Mouse (Mus musculus) forebrain, postnatal 0 days (tissue): ENCODE measurements around the gene Agxt. TPM values are rescaled to one million over a fixed set of nuclear protein-coding genes. Genes with fewer than 3 reads are reported as not detected.
A peak's percentile ranks its signal among the peaks of the same experiment; 100 is the strongest.

Experiments
- ATAC-seq: fragments of 200-750 bp; cut with Nextera tagmentation; 2 replicates; pipeline ENCODE4 v1.8.0; 2017; ENCODE audit warnings: mild to moderate bottlenecking, moderate library complexity
- DNase-seq: peaks from one replicate; pipeline ENCODE4 v3.0.0-alpha.2; 2015
- H3K27ac ChIP-seq: fragments of 300-500 bp; sonication (generic); 2 replicates; pipeline ENCODE4 v1.5.1; 2014; ENCODE audit warnings: low read depth, mild to moderate bottlenecking, antibody characterized with exemption, low read length, moderate library complexity, mixed read lengths
- H3K27me3 ChIP-seq: fragments of 300-500 bp; sonication (generic); 2 replicates; pipeline ENCODE4 v1.6.1; 2014; ENCODE audit warnings: mild to moderate bottlenecking, low read length, mixed read lengths; ENCODE audit not compliant: insufficient read depth
- H3K36me3 ChIP-seq: fragments of 300-500 bp; sonication (generic); 2 replicates; pipeline ENCODE4 v1.6.1; 2014; ENCODE audit warnings: mild to moderate bottlenecking, moderate library complexity; ENCODE audit not compliant: insufficient read depth
- H3K4me1 ChIP-seq: fragments of 300-500 bp; sonication (generic); 2 replicates; pipeline ENCODE4 v1.6.1; 2014; ENCODE audit warnings: antibody characterized with exemption; ENCODE audit not compliant: insufficient read depth
- H3K4me2 ChIP-seq: fragments of 300-500 bp; sonication (generic); 2 replicates; pipeline ENCODE4 v1.6.1; 2014; ENCODE audit warnings: low read depth, mild to moderate bottlenecking, moderate library complexity
- H3K4me3 ChIP-seq: fragments of 300-500 bp; sonication (generic); 2 replicates; pipeline ENCODE4 v1.5.1; 2014; ENCODE audit warnings: low read depth, low read length, mixed read lengths
- H3K9ac ChIP-seq: fragments of 300-500 bp; sonication (generic); 2 replicates; pipeline ENCODE4 v1.6.1; 2014; ENCODE audit warnings: mild to moderate bottlenecking
- H3K9me3 ChIP-seq: fragments of 300-500 bp; sonication (generic); 2 replicates; pipeline ENCODE4 v1.6.1; 2016; ENCODE audit warnings: low read length
- CTCF ChIP-seq: sonication (generic); IDR thresholded peaks from 2 replicates; pipeline ENCODE4 v1.5.1; 2016; ENCODE audit warnings: antibody characterized with exemption, control low read depth, low read depth
- WGBS: fragments of 180-500 bp; shearing (Covaris S2); extraction: QIAGEN DNeasy Blood & Tissue Kit; methylation state at CpG from one replicate; pipeline ENCODE4 v1.1.7; 2014; 5-methylcytosine and 5-hydroxymethylcytosine counted together
- polyA plus RNA-seq: library from polyadenylated mRNA; unstranded; fragments of >200 nt; fragmentation: Nextera tagmentation; extraction: Ambion mirVana; gene quantifications from 2 replicates; pipeline ENCODE4 v1.2.1, GENCODE M21; 2015
- total RNA-seq: library from RNA; depleted of rRNA; stranded (reverse); fragments of >200 nt; gene quantifications from 2 replicates; pipeline ENCODE4 v1.2.3, GENCODE M21; 2014

Agxt gene
- total and polyA plus RNA-seq, 2 experiments from 2014 or later: not detected

DNA sequence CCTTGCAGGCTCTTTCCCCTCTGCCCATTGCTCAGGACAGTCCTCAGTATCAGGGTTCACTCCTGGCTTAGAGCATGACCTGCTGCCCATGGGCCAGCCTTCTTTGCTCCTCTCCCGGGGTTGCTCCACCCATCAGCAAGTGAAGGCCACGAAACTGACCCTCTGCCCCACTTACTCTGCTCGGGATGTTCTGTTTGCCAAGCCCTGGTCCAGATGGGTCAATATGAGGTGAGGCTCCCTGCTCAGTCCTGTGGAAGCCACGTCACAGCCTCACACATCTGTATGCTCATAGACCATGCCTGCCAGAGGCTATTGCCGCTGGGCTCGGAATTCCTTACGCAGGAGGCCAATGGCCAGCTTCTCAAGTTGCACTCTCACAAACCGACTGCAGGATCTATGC, 6.8 kb upstream of the Agxt start:
- Histone ChIP-seq H3K9me3 (no peaks in the 10 kb centered on the region), H3K36me3 (no peaks in the 10 kb centered on the region), H3K9ac (no peak overlapping the region), H3K27me3 (no peaks in the 10 kb centered on the region), H3K27ac (no peak overlapping the region), H3K4me2 (no peak overlapping the region), H3K4me3 (no peak overlapping the region), H3K4me1 (no peaks in the 10 kb centered on the region)
- ATAC-seq (no peak), DNase-seq (no peak)
- TF ChIP-seq CTCF: no peak
- 83% methylated on average over 8 of the region's 8 CpGs for WGBS

DNA sequence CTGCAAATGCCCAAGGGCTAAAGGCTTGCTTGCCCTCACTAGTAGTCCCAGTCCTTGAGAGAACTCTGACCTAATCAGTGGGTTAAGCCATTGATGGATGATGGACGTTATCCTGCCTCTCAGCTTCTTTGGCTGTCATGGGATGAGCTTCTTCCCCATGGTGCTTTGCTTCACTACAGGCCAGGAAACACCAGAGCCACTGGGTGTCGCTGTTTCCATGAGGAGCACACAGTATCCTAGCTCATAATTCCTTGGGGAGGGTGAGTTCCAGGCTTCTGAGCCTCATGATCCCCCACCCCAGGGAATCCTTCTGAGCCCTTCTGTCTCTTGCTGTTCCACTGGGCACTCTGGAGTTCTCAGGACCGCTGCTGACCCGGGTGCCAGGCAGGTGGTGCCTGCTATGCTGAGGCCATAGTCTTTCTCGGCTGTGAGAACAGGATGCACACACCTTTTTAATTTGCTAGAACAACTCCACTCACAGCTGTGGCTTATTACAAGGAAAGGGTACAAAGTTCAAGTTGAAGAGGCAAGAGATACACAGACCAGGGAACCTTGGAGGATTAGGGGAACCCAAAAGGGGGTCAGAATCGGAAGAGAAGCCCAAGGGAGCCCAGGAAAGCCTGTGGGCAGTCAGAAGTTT, 6.2 kb upstream of the Agxt start:
- H3K9me3 ChIP-seq: no peaks in the 10 kb centered on the region
- H3K9ac ChIP-seq: no peak overlapping the region
- DNase-seq (peak; percentile 67), ATAC-seq (peak; percentile 83)
- no peak overlapping the region for H3K4me3 ChIP-seq
- TF ChIP-seq CTCF: peak; percentile 79
- no peaks in the 10 kb centered on the region for H3K27me3 ChIP-seq
- no peak overlapping the region for H3K4me2 ChIP-seq
- 30% methylated on average over 6 of the region's 6 CpGs for WGBS
- H3K27ac ChIP-seq: no peak overlapping the region
- H3K36me3 ChIP-seq: no peaks in the 10 kb centered on the region
- no peaks in the 10 kb centered on the region for H3K4me1 ChIP-seq

DNA sequence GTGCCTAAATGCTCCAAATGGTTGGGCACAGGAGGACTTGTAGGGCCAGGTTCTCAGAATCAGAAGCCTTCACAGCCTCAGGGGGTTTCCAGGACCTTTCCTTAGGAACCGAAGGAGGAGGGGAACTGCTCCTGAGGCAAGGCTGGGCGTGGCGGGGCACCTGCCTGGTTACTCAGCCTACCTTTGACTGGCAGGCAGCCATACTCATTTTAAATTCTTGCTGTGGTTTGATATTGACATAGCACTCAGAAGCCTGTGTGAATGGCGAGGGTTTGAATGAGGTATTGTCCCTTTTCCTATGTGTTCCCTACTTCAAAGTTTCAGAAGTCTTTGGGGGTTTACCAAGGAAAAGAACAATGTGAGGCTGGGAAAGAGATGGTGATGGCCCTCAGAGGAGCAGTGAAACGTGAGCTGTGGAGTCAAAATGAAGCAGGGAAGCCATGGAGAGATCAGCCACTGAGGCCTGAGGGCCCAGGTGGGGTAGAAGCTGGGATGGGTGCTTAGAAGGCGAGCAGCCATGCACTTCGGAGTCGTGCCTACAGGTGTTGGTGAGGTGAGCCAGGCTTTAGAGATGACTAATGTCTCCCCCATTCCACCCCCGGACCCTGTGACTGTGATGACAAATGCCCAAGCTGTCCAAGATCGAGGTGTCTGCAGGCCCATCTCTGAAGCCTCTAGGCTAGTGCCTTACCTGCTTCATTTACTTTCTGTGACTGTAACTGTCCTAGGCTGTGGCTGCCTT, 4.6 kb upstream of the Agxt start:
- DNase-seq (no peak), ATAC-seq (no peak)
- Histone ChIP-seq H3K4me3 (no peak overlapping the region), H3K4me2 (no peak overlapping the region), H3K27ac (no peak overlapping the region), H3K9me3 (no peaks in the 10 kb centered on the region), H3K36me3 (no peaks in the 10 kb centered on the region), H3K27me3 (no peaks in the 10 kb centered on the region), H3K9ac (no peak overlapping the region), H3K4me1 (no peaks in the 10 kb centered on the region)
- TF ChIP-seq CTCF: no peak
- 63% methylated on average over 10 of the region's 10 CpGs for WGBS

DNA sequence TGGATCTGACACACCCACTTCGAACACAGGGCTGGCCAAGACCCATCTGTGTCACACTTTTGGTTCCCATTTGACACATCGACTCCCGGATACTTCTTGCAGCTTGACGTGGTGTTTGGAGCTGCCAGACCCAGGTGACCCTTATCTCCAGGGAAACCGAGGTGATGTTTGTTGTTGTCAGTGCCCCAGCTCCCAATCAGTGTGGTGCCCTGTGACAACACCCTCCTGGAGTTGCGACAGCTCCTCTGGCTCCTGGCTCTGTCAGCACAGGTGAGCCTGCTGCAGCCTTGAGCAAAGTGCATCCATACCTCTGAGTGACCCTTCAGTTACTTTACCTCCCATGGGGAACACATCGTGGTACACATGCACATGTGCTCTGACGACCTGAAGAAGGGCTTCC, 2.4 kb upstream of the Agxt start:
- 67% methylated on average over 8 of the region's 8 CpGs for WGBS

DNA sequence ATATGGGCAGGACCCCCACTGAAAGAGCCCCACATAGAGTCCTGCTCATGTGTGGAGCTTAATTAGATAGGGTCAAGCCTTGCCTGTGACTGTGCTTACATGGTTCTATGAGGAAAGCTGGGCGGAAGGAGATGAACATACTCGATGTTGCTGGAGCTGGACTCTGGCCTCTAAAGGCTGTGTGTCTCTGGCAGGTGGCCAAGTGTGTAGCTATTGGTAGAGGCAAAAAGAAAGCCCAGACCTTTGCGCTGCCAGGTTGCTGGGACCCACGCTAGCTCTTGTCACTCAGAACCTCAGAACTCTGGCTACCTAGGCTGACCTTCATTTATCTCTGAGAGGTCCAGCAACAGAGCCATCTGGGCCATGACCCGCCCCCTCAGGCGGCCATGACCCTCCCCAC, 3.5 kb downstream of the Agxt start:
- Histone ChIP-seq H3K9ac (no peak overlapping the region), H3K4me1 (no peaks in the 10 kb centered on the region), H3K36me3 (no peaks in the 10 kb centered on the region), H3K9me3 (no peaks in the 10 kb centered on the region), H3K4me3 (no peak overlapping the region), H3K27ac (no peak overlapping the region), H3K27me3 (no peaks in the 10 kb centered on the region), H3K4me2 (no peak overlapping the region)
- ATAC-seq: no peak
- no peak for TF ChIP-seq CTCF
- DNase-seq: no peak
- WGBS: 72% methylated on average over 6 of the region's 6 CpGs

More for the DNA sequence above, 2.4 kb upstream of the Agxt start:
- Histone ChIP-seq H3K9me3 (no peaks in the 10 kb centered on the region), H3K27me3 (no peaks in the 10 kb centered on the region), H3K36me3 (no peaks in the 10 kb centered on the region), H3K4me1 (no peaks in the 10 kb centered on the region), H3K4me2 (no peak overlapping the region), H3K4me3 (no peak overlapping the region), H3K27ac (no peak overlapping the region), H3K9ac (no peak overlapping the region)
- no peak for DNase-seq
- no peak for ATAC-seq
- no peak for TF ChIP-seq CTCF

DNA sequence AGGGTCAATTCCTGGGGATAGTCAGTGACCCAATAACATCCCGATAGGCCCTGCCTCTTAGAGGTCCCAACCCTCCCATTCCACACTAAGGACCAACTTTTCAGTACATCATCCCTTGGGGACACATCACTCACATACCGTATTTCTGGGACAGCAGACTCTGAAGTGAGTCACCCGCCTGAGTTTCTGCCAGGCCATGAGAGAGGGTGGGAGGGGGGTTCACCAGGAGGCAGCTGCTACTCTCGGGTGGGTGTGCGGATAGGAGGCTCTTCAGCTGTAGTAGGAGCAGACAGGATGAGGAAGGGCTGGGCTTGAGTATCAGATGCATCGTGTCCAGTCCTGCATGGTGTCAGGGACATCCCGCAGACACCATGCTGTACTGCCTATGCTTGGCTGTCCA, 4.7 kb downstream of the Agxt start:
- no peak overlapping the region for H3K27ac ChIP-seq
- ATAC-seq: no peak

DNA sequence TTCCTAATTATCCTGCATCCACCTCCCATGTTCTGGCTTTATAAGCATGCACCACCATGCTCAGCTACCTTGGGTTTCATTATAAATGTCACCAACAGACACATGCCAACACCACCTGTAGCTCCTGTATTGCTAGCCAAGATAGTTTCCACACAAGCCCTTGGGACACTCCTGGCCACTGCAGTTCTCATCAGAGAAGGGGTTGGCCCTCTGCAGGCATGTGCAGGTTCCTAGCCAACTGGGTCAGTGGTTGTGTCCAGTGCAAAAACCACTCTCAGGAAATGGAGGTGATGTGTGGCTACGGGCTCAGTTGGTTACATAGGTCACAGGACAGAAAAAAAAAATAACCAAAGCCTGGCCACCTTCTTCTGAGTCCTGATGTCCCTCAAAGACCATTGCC, 7.8 kb downstream of the Agxt start:
- no peak for TF ChIP-seq CTCF
- 96% methylated on average over 1 of the region's 1 CpGs for WGBS

More for the DNA sequence above, 4.7 kb downstream of the Agxt start:
- TF ChIP-seq CTCF: no peak
- Histone ChIP-seq H3K4me1 (no peaks in the 10 kb centered on the region), H3K4me2 (no peak overlapping the region), H3K9ac (no peak overlapping the region), H3K36me3 (no peaks in the 10 kb centered on the region), H3K27me3 (no peaks in the 10 kb centered on the region), H3K4me3 (no peak overlapping the region), H3K9me3 (no peaks in the 10 kb centered on the region)
- 80% methylated on average over 7 of the region's 7 CpGs for WGBS
- no peak for DNase-seq

More for the DNA sequence above, 7.8 kb downstream of the Agxt start:
- H3K9me3 ChIP-seq: no peaks in the 10 kb centered on the region
- H3K27ac ChIP-seq: no peak overlapping the region
- H3K4me2 ChIP-seq: no peak overlapping the region
- H3K4me1 ChIP-seq: no peaks in the 10 kb centered on the region
- DNase-seq (no peak), ATAC-seq (no peak)
- no peaks in the 10 kb centered on the region; the same call in 1 of the 2 replicates for H3K27me3 ChIP-seq
- H3K4me3 ChIP-seq: no peak overlapping the region
- H3K36me3 ChIP-seq: no peaks in the 10 kb centered on the region
- H3K9ac ChIP-seq: no peak overlapping the region
